Mouse (Mus musculus) heart, postnatal 0 days (tissue): ENCODE measurements around the gene Zfp511. TPM values are rescaled to one million over a fixed set of nuclear protein-coding genes. Genes with fewer than 3 reads are reported as not detected.
A peak's percentile ranks its signal among the peaks of the same experiment; 100 is the strongest.

ENCODE experiments used
- ATAC-seq: fragments of 200-750 bp; cut with Nextera tagmentation; 2 replicates; pipeline ENCODE4 v1.8.0; 2017; ENCODE audit warnings: low read depth, moderate number of reproducible peaks, moderate library complexity; ENCODE audit not compliant: insufficient read depth
- DNase-seq: peaks from one replicate; pipeline ENCODE4 v3.0.0-alpha.2; 2016; ENCODE audit warnings: low spot score
- H3K27ac ChIP-seq: fragments of 300-500 bp; sonication (generic); 2 replicates; pipeline ENCODE4 v1.5.1; 2014; ENCODE audit warnings: low read depth, mild to moderate bottlenecking
- H3K27me3 ChIP-seq: fragments of 300-500 bp; sonication (generic); 2 replicates; pipeline ENCODE4 v1.6.1; 2014; ENCODE audit warnings: low read length, mixed read lengths; ENCODE audit not compliant: control insufficient read depth, insufficient read depth
- H3K36me3 ChIP-seq: fragments of 300-500 bp; sonication (generic); replicated peaks from 2 replicates; pipeline ENCODE4 v1.6.1; 2014; ENCODE audit warnings: low read length, mixed read lengths; ENCODE audit not compliant: control insufficient read depth, insufficient read depth
- H3K4me1 ChIP-seq: fragments of 300-500 bp; sonication (generic); 2 replicates; pipeline ENCODE4 v1.6.1; 2014; ENCODE audit warnings: antibody characterized with exemption; ENCODE audit not compliant: control insufficient read depth, insufficient read depth
- H3K4me2 ChIP-seq: fragments of 300-500 bp; sonication (generic); 2 replicates; pipeline ENCODE4 v1.6.1; 2014; ENCODE audit warnings: low read depth, mild to moderate bottlenecking, low read length, moderate library complexity
- H3K4me3 ChIP-seq: fragments of 300-500 bp; sonication (generic); 2 replicates; pipeline ENCODE4 v1.5.1; 2014; ENCODE audit warnings: low read depth, low read length
- H3K9ac ChIP-seq: fragments of 300-500 bp; sonication (generic); replicated peaks from 2 replicates; pipeline ENCODE4 v1.6.1; 2014; ENCODE audit warnings: low read depth, low read length, mixed read lengths
- H3K9me3 ChIP-seq: fragments of 300-500 bp; sonication (generic); replicated peaks from 2 replicates; pipeline ENCODE4 v1.6.1; 2016; ENCODE audit warnings: low read length; ENCODE audit not compliant: control insufficient read depth
- CTCF ChIP-seq: IDR thresholded peaks from 2 replicates; pipeline ENCODE4 v1.5.1; 2016; ENCODE audit warnings: antibody characterized with exemption, control low read depth, low read depth
- EP300 ChIP-seq: IDR thresholded peaks from 2 replicates; pipeline ENCODE4 v1.6.1; 2016; ENCODE audit warnings: antibody characterized with exemption, low read depth
- WGBS: fragments of 180-500 bp; shearing (Covaris S2); extraction: QIAGEN DNeasy Blood & Tissue Kit; methylation state at CpG from one replicate; pipeline ENCODE4 v1.1.7; 2014; 5-methylcytosine and 5-hydroxymethylcytosine counted together
- polyA plus RNA-seq: library from polyadenylated mRNA; unstranded; fragments of >200 nt; fragmentation: Nextera tagmentation; extraction: Ambion mirVana; gene quantifications from 2 replicates; pipeline ENCODE4 v1.2.1, GENCODE M21; 2015
- total RNA-seq: library from RNA; depleted of rRNA; stranded (reverse); fragments of >200 nt; gene quantifications from 2 replicates; pipeline ENCODE4 v1.2.3, GENCODE M21; 2014; ENCODE audit warnings: low replicate concordance

Zfp511 gene
- total and polyA plus RNA-seq, 2 experiments from 2014 or later: 23.9 to 44.3 TPM

- WGBS: 53% methylated on average over 6 of the region's 6 CpGs
- Histone ChIP-seq H3K36me3 (no peaks in the 10 kb centered on the region), H3K9ac (no peak overlapping the region), H3K9me3 (no peaks in the 10 kb centered on the region), H3K27ac (no peak overlapping the region), H3K4me1 (no peaks in the 10 kb centered on the region), H3K27me3 (peaks cover 55% of the 10 kb centered on the region), H3K4me3 (no peak overlapping the region), H3K4me2 (no peak overlapping the region)
- no peak for DNase-seq
- TF ChIP-seq EP300 (no peak), CTCF (no peak)
- ATAC-seq: no peak
These were observed 31.2 kb downstream of the Zfp511 start for GRCm38 (mm10) chr7:140067397-140067796.

DNA sequence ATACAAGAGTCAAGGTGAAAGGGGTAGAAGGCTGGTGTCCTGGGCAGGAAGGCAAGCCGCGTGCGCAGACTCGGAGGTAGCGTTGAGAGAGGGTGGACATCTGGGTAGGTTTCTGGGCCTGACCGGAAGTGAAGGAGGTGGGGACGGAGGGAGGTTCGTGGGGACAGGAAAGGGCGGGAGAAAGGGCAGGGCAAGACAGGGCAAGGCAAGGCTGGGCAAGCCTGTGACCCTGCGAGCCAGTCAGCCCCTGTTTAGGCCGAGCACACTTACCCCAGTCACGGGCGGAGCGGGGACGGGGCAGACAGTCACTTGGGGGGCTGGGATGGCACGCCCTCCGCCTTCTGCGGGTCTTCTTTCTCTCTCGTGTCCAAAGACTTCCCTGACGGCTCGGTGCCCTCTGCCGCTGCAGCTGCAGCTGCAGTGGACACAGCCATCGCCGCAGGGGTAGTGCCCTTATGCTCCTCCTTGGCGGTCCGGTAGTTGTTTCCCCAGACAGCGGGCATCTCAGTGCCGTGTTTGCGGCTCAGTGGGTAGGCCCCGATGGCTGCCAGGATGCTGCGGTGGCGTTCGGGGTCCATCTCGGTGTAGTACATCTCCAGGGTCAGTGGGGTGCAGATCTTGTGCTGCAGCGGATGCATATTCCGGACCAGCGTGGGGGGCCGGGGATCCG is 34.0 kb downstream of the Zfp511 start:
- TF ChIP-seq CTCF (no peak), EP300 (no peak)
- H3K27ac ChIP-seq: no peak overlapping the region
- peak overlapping the region; percentile 38 for H3K4me3 ChIP-seq
- DNase-seq (no peak), ATAC-seq (peak; percentile 64)
- peak overlapping the region; percentile 67 for H3K4me2 ChIP-seq
- H3K4me1 ChIP-seq: no peaks in the 10 kb centered on the region
- H3K9ac ChIP-seq: peak overlapping the region; percentile 37; the same call in 1 of the 2 replicates
- peaks cover 30% of the 10 kb centered on the region for H3K27me3 ChIP-seq
- 27% methylated on average over 37 of the region's 39 CpGs for WGBS
- no peaks in the 10 kb centered on the region for H3K9me3 ChIP-seq
- no peaks in the 10 kb centered on the region for H3K36me3 ChIP-seq

GRCm38 (mm10) chr7:140077698-140078097 is 41.5 kb downstream of the Zfp511 start:
- ATAC-seq (no peak), DNase-seq (no peak)
- TF ChIP-seq EP300 (no peak), CTCF (no peak)
- Histone ChIP-seq H3K9me3 (no peaks in the 10 kb centered on the region), H3K9ac (no peak overlapping the region), H3K4me1 (no peaks in the 10 kb centered on the region), H3K36me3 (no peaks in the 10 kb centered on the region), H3K27me3 (peaks cover 42% of the 10 kb centered on the region), H3K4me3 (no peak overlapping the region), H3K4me2 (no peak overlapping the region), H3K27ac (no peak overlapping the region)
- WGBS: 64% methylated on average over 6 of the region's 6 CpGs

- DNase-seq (peak; percentile 32), ATAC-seq (no peak)
- Histone ChIP-seq H3K4me3 (no peak overlapping the region), H3K9me3 (no peaks in the 10 kb centered on the region), H3K36me3 (no peaks in the 10 kb centered on the region), H3K9ac (no peak overlapping the region), H3K27ac (no peak overlapping the region), H3K4me1 (no peaks in the 10 kb centered on the region), H3K27me3 (peaks cover 45% of the 10 kb centered on the region), H3K4me2 (no peak overlapping the region)
- TF ChIP-seq CTCF (peak; percentile 84), EP300 (no peak)
- WGBS: 6% methylated on average over 5 of the region's 5 CpGs
These were observed 42.5 kb downstream of the Zfp511 start for GRCm38 (mm10) chr7:140078711-140079110.

DNA sequence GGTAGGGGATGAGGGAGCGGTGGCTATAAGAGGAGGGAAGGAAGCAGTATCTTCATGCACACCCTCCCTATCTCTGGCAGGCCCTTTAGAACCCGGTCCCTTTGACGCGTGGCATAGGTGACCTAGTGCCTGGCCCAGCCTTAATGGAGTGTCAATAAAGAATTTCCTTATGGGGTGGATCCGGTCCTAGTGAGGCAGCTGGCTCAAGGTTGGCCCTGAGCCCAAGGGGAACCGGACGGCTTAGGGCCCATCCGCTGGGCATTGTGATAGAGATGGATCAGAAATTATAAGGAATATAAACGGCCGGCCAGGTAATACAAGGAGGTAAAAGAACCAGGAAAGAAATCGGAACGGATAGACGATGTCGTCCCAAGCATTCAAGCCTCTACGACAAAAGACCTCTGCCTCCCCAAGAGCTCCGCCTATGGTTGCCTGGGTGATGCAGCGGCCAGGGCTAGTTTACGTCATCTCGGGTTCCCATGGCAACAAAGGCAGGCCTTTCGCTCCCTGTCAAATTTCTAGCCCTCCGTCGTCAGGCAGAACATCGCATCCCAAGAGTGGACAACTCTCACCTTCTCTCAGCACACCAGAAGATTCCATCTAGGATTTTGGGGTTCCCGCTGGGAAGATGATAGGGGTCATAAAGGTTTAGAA is 44.4 kb downstream of the Zfp511 start:
- Histone ChIP-seq H3K36me3 (no peaks in the 10 kb centered on the region), H3K9me3 (no peaks in the 10 kb centered on the region), H3K27ac (no peak overlapping the region), H3K4me2 (peak overlapping the region; percentile 4; the same call in 1 of the 2 replicates), H3K27me3 (peaks cover 45% of the 10 kb centered on the region), H3K4me1 (no peaks in the 10 kb centered on the region), H3K9ac (no peak overlapping the region), H3K4me3 (0 out of 2 replicates have a peak overlapping the region, but pooled peaks have one; percentile 6)
- ATAC-seq (peak; percentile 27; the same call in 1 of the 2 replicates), DNase-seq (peak; percentile 28)
- WGBS: 5% methylated on average over 24 of the region's 24 CpGs
- TF ChIP-seq EP300: no peak
- no peak for TF ChIP-seq CTCF
